Mouse (Mus musculus) left cerebral cortex, adult 8-10 months (tissue): Measurements from ENCODE around the gene Rbm19. TPM values are rescaled to one million over a fixed set of nuclear protein-coding genes. Genes with fewer than 3 reads are reported as not detected.

Source experiments
- DNase-seq, 2 experiments: peaks; one replicate each; pipeline ENCODE4 v3.0.0; 2022; ENCODE audit warnings: low spot score in 2 of 2
- total RNA-seq, 4 experiments: library from RNA; stranded (reverse); gene quantifications; 2 replicates each; pipeline ENCODE4 v1.2.4; 2022

Rbm19 gene
- total RNA-seq, 4 experiments from 2014 or later, result 12.0 to 20.3 (median 19.7) TPM

DNA sequence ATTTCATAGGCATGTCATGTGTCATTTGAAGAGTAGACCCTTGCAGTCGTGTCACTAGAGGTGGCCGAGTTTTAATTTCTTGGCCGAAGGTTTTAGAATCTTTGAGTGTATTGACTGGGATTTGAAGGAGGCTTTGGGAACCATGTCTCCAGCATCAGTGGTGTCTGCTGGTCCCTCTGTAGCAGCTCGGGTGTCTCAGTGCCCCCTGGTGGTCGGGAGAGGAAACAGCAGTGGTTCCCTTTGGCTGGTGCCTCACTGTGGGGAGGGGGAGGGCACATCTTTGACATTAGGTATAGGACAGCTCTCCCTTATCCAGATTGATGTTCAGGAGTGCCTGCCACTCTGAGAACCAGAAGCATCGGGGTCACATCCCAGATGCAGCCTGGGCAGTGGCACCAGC, 17.7 kb downstream of the Rbm19 start:
- peak in 1 of 2 experiments; percentile 27 for DNase-seq

DNA sequence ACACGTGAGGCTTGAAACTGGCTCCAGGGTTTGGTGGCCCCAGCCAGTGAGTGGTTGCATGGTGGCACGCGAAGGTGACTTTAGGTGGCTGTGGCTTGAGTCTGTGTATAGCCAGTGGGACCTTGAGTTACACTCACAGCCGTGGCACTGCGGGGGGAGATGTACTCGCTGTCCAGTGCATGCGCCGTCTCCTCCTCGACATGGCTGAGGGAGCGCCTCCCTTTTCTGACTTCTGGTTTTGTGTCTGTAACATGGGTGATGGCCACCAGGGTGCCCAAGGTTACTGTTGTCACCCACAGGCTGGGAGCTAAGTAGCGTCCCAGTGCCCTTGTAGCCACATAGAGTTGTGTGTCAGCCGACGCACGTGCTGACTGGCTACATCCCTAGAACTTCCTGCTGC, 19.1 kb downstream of the Rbm19 start:
- no peak for DNase-seq

DNA sequence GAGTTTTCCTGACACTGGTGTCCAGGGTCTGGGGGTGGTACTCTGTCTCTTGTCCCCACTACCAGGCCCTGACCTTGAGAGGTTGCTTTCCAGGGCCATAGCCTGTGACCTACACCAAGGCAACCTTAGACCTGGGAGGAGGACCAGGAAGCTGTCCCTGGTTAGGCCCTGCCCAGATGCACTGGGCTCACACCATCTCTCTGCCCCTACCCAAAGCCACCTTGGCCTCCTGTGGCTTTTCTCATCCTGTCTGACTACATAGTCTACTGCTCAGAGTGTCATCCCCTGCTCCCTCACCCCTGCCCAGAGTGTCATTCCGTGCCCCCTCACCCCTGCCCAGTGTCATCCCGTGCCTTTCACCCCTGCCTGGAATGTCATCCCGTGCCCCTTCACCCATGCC, 19.6 kb downstream of the Rbm19 start:
- no peak for DNase-seq

DNA sequence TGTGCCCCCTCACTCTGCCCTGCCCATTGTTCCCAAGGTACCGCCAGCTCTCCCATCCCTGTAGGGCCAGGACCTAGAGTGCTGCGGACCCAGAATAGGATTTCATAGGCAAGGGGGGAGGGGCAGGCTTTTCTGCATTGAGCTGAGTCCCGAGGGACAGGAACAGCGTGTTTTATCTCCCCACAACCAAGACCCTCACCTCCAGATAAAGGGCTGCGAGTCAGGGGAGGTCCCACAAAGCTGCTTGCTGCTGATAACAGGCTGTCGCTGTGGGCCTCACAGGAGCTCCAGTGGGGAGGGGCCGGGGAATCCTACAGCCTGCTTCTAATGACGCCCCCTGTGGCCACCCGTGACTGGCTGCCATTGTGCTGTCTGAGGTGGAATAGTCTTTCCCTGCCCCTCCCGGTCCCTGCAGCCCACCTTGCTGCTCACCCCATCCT, 20.0 kb downstream of the Rbm19 start:
- no peak for DNase-seq

DNA sequence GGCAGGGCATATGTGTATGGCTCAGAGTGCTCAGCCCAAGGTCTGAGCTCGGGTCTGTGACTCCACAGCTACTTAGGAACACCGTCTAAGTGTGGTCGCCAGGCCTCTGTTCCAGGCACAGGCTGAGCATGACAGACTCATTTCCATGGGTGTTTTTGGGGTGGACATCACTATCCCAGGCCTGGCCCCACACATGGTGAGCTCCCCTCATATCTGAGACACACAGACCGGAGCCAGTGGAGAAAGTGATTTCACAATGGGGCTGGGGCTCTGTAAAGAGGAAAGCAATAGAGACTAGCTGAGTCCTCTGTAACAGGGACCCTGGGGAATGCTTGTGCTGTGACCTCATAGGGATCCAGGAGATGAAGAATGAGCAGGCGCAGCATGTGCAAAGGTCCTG, 20.8 kb downstream of the Rbm19 start:
- no peak for DNase-seq

DNA sequence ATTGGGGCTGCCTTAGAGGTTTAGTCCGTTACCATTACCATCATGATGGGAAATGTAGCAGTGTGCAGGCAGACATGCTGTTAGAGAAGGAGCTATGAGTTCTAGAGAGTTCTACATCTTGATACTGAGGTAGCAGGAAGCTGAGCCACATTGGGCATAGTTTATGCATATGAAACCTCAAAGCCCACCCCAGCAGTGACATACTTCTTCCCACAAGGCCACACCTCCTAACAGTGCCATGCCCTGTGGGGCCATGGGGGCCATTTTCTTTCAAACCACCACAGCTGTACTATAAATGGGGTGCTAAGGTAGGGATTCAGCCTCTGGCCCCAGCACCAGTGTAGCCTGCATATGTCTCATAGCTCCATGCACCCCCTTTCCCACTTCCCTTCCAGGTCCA, 21.6 kb downstream of the Rbm19 start:
- DNase-seq, result no peak

DNA sequence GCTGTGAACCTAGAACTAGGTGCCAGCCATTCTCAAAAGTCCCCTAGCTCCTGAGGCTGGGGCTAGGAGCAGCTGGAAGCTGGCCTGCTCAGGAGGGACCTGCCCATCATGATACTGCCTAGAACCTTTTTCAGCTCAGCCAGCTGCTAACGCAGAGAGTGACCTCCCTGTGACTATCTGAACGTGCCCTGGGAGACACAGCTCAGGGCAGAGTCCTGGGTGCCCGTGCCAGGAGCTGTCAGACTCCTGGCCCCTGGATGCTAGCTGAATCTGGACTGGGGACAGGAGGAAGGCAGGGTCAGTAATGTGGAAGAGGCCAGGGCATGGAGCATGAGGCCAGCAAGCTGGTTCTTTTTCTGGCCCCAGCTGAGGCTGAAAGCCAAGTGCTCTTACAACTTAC, 22.1 kb downstream of the Rbm19 start:
- DNase-seq, result no peak

DNA sequence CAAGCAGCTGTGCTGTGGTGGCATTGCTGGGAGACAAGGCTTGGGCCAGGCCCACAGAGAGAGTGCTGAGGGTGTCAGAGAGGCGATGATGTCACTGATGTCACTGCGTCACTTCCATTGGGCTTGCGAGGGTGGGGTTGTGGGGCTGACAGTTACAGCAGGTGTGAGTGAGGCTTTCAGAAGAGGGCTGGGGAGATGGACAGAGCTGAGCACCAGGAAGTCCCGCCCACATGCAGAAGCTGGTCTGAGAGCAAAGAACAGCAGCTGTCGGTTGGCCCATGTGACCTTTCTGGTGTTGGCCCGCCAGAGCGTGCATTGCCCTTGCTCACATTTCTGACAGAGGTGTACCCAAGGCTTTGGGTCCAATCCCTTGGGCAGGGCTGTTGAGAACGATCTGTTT, 23.0 kb downstream of the Rbm19 start:
- no peak for DNase-seq

DNA sequence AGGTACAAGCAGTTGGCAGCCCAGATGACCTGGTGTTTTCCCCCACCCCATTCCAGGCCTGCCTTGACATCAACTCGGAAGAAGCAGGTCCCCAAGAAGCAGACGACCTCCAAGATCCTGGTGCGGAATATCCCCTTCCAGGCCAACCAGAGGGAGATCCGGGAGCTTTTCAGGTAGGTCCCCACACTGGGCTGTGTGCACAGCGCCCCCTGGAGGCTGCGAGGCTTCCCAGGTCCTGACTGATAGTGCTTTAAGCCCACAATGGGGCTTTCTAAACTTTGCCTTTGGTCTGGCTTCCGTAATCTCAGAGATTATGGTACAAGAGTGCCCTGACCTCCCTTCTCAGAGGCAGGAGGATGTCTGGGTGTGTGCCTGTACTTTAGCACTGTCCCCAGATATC, 27.7 kb downstream of the Rbm19 start:
- no peak for DNase-seq

DNA sequence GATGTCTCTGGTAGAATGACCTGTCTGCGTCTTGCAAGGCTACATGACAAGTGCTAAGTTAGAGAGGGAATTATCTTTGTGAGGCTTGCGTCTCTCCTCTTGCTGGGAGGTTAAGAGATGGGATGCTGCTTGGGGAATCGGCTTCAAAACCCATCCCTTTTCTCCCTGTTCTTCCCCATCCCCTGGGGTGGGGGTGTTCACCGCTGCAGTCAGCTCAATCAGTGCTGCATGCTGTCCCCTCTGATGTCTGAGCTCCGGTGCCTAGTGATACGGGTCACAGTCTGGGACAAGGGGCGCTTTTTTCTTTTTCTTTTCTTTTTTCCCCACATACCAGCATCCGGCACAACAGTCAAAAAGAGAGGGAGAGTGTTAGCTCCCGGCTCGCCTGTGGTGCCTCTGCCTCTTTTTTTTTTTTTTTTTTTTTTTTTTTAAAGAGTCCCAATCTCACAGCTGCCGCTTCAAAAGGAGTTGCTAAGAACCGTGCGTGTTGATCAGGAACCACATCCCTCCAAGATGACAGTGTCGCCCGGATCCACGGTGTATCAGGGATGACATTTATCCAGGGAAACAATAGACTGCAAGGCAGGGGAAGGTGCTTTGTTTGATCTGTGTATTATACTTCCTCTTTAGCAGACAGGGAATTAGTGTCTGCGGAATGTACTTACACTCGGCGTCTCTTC, 29.2 kb downstream of the Rbm19 start:
- no peak for DNase-seq

DNA sequence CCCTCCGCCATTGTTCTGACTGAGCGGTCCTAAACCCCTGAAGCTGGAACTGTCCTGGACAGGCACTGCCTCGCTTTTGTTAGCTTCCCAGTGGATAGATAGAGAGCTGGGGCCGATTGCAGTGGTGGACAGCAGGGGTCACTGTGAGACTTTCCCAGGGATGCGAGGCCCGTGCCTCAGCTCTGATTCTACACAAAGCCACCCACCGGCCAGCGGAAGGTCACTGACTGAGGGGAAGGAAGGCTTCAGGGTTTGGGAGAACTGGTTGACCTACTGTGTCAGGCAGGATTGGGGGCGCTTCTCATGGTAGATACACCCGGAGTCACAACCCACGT, 29.8 kb downstream of the Rbm19 start:
- DNase-seq, result peak in 1 of 2 experiments; percentile 45

DNA sequence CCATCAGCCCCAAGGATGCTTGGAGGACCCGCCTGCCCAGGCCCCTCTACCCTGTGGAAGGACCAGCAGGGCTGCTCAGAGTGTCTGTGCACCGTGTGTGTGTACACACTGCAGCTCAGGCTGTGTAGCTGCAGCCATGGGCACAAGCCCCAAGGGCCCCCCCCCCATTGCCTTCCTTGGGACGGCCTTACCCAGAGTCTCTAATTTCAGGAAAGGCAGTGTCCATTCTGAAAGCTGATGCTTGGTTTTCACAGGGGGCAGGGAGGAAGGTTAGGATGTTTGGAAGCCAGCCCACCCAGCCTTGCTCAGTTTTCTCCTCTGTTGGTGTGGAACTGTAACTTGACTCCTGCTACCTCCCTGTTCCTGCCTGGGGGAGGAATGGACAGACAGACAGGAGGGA, 30.6 kb downstream of the Rbm19 start:
- no peak for DNase-seq

DNA sequence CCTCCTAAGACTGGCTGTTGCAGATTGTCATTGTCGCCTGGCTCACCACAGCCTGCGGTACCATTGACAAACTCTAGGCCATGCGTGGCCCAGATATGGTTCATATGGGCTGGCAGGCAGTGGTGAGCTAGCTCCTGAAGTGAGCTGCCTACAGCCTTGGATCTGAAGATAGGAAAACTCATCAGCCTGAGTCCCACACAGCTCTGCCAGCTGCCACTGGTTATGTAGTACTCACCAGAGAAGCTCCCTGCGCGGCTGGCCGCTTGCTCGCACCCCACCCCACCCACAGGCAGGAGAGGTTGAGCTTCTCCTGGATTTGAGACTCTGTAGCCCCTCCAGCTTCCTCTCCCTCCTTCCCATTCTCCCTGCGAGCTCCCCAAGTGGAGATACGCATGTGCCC, 32.0 kb downstream of the Rbm19 start:
- DNase-seq, result peak in 1 of 2 experiments; percentile 66

DNA sequence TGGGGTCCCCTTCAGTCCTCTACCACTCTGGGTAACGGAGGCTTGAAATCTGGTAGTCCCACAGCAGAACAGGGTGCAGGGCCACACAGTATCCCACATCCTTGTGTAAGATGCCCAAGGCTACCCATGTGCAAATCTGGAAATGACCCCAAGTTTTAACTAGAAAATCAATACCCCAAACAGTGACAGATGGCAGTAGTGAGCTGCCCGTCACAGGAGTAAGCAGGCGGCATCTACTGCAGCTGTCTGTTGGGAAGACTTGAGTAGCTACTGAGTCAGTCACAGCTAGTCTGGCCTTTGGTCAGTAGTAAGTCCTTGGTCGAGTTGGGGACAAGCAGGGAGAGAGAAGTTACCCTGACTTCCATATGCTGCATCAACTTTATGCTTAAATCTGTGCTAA, 34.9 kb downstream of the Rbm19 start:
- no peak for DNase-seq

DNA sequence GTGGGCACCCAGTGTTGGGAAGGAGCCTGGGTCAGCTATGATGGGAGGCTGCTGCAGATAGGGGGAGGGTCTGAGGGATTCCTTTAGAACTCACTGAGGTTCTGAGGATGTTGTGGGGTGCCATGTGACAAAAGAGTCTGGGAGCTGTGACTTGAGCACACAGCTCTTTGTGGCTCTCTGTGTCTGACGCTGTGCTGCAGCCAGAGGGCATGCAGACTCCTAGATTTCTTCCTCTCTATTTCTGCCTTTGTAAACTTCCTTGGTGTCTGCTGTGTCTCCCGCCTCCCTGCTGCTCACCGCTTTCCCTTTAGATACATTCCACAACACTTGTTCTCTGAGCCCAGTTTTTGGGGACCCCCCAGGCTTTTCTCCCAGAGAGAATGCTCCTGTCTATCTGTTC, 36.9 kb downstream of the Rbm19 start:
- DNase-seq, result no peak

DNA sequence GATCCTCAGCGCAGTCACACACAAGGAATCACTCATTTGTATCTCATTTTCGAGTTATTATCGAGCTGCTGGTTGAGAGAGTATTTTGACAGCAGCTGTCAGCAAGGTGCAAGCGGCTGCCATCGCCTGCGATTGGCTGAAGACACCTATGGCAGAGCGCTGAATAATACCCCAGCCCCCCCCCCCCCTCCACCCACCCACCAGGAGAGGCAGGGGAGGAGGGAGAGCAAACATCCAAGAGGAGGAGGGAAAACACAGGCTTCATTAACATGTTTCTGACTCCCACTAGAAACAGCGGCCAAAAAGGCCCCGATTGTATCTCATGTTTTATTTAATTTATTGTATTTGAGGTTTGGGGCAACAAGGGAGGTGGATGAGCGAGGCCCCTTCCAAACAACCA, 39.4 kb downstream of the Rbm19 start:
- DNase-seq, result no peak

DNA sequence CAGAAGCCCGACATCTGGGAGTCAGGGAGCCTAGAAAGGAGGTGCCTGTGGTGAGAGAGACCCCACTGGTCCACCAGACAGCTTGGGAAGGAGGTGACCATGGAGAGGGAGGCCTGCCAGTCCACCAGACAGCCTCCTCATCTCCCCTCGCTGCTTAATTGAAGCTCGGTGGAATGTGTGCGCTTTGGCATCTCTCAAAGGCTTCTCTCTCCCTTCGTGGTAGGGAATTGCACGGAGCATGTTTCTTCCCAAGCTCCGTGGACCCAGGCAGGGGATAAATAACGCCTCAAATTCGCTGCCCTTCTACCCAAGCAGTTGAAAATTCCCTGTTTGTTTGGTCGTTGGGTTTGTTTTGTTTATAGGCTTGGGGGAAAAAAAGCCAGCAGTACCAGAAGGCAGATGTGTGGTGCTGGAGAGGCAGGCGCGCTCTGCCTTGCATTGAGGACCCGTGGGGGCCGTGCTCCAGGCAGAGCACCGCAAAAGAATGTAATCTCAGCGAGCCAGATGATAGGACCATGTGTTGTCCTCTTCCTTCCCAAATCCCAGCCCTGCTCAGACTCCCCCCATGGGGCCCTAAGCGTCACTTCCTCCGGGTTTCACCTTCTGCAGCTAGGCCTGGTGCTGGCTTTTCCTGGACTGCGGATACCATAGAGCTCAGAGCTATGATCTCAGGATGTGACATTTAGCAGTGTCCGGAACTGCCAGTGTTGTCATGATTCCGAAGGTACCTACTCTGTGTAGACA, 40.1 kb downstream of the Rbm19 start:
- no peak for DNase-seq

DNA sequence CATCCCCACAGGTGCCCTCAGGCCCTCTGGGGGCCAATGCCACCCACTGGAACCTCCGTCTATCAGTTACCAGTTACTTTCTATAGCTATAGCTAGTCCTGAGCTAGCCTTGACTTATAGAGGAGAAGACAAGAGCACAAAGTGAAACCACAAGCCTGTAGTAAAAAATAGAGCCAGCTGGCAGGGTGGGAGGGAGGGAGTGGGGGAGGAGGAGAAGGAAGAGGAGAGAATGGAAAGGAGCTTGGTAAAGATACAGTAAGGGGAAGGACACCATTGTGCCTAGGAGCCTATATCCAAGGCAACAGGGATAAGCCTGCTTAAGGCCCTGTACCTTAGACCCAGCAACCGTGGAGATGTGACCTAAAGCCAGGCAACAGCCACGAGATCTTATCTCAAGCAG, 40.9 kb downstream of the Rbm19 start:
- no peak for DNase-seq

DNA sequence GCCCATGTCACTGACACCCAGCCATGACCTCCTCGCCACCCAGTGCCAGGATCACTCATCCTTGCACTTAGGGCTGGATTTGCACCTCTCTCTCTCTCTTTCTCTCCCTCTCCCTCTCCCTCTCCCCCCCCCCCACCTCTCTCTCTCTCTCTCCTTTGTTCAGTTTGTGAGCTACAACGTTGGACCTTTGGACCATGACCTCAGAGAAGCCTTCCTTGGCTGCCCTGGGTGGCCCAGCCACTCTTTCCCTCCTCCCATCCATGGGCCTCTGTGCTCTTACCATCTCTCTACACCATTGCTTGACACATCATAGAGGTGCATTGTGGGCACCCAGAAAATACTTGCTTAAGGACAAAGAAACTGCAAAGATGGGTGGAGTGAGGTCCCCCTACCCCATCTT, 42.2 kb downstream of the Rbm19 start:
- no peak for DNase-seq

DNA sequence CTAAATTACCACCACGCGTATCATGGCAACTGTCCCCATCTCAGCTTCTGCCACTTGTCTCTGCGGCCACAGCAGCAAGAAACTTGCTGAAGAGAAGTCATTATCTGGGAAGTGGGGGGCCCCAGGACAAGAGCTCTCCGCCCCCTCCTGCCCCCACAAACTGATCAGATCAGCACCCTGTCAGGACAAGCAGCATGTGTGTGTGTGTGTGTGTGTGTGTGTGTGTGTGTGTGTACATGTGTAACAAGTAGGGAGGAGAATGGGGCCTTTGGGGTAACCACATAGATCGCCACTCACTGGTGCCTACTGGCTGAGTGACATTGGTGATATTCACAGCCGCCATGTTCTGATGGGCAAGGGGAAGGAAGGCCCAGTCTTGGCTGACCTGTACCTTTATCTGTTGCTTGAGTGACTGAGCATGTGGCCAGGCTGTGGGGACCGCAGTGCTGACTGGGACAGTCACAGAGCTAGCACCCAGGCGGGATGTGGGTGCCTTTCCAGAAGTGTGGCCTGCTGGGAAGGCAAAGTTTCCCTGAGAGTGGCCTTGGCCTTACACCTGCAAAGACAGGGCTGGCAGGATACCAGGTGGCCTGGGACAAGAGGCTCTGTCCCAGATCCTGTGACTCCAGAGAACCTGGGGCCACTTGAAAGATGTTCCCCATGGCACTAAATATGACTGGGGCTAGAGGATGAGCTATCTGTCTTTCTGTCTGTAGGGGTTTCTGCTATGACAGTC, 44.8 kb downstream of the Rbm19 start:
- DNase-seq, result no peak

DNA sequence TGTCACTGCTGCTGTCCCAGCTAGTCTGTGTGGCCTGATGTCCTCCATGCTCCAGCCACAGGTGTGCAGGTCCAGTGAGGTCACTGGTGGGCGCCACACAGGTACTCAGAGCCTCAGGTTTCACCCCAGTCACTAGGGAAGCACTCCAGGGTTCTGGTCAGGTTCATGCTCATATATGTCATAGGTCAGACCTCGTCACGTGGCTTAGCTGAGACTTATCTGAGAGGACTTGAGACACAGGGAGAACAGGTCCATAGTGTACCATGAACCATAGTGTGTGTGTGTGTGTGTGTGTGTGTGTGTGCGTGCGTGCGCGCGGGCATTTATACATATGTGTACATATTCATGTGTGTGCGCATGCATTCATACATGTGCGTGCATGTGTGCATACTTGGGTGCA, 46.4 kb downstream of the Rbm19 start:
- DNase-seq, result no peak

DNA sequence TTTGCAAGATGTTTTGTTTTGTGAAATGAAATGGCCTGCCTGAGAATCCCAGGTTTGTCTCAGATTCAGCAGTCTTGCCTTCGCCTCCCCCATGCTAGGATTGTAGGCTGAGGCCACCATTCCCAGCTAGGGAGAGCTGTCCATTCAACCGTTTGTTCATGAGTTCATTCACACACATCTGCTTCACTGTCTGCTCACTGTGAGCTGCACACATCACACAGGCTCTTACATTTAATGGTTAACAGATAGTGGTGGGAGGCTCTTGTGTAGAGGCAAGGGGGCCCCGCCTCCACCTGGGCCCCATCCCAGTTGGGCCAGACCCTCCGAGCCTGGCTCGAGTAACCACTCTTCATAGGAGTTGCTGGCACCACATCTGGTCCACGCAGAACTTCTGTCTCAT, 47.2 kb downstream of the Rbm19 start:
- DNase-seq, result no peak

DNA sequence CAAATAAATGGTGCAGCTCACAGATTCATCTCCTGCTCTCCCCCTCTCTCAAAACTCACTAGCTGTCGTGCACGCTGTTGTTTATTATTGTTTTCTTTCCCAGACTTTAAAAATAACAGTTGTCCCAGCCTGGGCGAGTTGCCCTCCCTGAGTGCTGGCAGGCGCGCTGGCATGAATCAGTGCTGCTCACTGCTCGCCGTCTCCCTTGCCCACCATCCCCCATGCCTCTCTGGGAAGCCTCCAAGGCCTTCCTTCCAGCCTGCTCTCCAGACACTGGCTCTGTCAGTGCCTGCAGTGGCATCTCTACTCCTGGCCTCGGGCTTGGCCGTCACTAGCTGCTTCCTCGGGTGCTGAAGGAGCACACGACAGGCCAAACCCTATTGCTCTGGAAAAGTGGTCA, 48.2 kb downstream of the Rbm19 start:
- peak; percentile 32 to 66 for DNase-seq
